Mouse (Mus musculus) stomach, embryonic 16.5 days (tissue): ENCODE measurements around the gene Thsd4. TPM values are rescaled to one million over a fixed set of nuclear protein-coding genes. Genes with fewer than 3 reads are reported as not detected.
A peak's percentile ranks its signal among the peaks of the same experiment; 100 is the strongest.

Source experiments
- ATAC-seq: fragments of 200-750 bp; cut with Nextera tagmentation; 2 replicates; pipeline ENCODE4 v1.8.0; 2017; ENCODE audit warnings: moderate number of reproducible peaks, moderate TSS enrichment; ENCODE audit not compliant: insufficient read depth, low FRiP score
- H3K27ac ChIP-seq: fragments of 300-500 bp; sonication (generic); 2 replicates; pipeline ENCODE4 v1.5.1; 2014; ENCODE audit warnings: low read length
- H3K27me3 ChIP-seq: fragments of 300-500 bp; sonication (generic); 2 replicates; pipeline ENCODE4 v1.6.1; 2014; ENCODE audit warnings: low read length, control low read depth, mixed read lengths; ENCODE audit not compliant: control insufficient read depth, insufficient read depth
- H3K36me3 ChIP-seq: fragments of 300-500 bp; sonication (generic); 2 replicates; pipeline ENCODE4 v1.6.1; 2014; ENCODE audit warnings: low read length; ENCODE audit not compliant: control insufficient read depth, insufficient read depth
- H3K4me1 ChIP-seq: fragments of 300-500 bp; sonication (generic); 2 replicates; pipeline ENCODE4 v1.6.1; 2014; ENCODE audit warnings: low read length, control low read depth, mixed read lengths; ENCODE audit not compliant: control insufficient read depth, insufficient read depth
- H3K4me2 ChIP-seq: fragments of 300-500 bp; sonication (generic); 2 replicates; pipeline ENCODE4 v1.6.1; 2014; ENCODE audit warnings: low read depth, low read length, mixed read lengths
- H3K4me3 ChIP-seq: fragments of 300-500 bp; sonication (generic); replicated peaks from 2 replicates; pipeline ENCODE4 v1.5.1; 2014; ENCODE audit warnings: mild to moderate bottlenecking, low read length
- H3K9ac ChIP-seq: fragments of 300-500 bp; sonication (generic); 2 replicates; pipeline ENCODE4 v1.6.1; 2014; ENCODE audit warnings: low read length
- H3K9me3 ChIP-seq: fragments of 300-500 bp; sonication (generic); replicated peaks from 2 replicates; pipeline ENCODE4 v1.6.1; 2016; ENCODE audit warnings: low read length, control low read depth; ENCODE audit not compliant: control insufficient read depth
- WGBS: fragments of 180-500 bp; shearing (Covaris S2); extraction: QIAGEN DNeasy Blood & Tissue Kit; methylation state at CpG from one replicate; pipeline ENCODE4 v1.1.7; 2014; 5-methylcytosine and 5-hydroxymethylcytosine counted together
- polyA plus RNA-seq: library from polyadenylated mRNA; unstranded; fragments of >200 nt; fragmentation: Nextera tagmentation; extraction: Ambion mirVana; gene quantifications from 2 replicates; pipeline ENCODE4 v1.2.1, GENCODE M21; 2015

Gene Thsd4
- polyA plus RNA-seq, 1 experiment from 2014 or later, result 18.7 TPM

DNA sequence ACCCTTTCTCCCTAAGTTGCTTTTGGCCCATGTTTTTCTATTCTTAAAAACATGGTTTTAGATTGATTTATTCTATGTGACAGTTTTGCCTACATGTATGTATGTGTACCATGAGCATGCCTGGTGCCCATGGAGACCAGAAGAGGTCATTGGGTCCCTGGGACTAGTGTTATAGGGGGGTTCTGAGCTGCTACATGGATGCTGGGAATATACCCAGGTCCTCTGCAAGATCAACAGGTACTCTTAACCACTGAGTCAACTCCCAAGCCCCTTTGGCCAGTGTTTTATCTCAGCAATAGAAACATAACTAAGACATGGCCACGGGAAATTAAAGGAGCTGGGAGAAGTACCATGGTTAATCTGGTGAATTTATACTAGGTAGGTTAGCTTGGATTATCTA lies 371.3 kb downstream of the Thsd4 start:
- 89% methylated on average over 1 of the region's 1 CpGs for WGBS
- no peak for ATAC-seq
- H3K4me1 ChIP-seq, result 0 out of 2 replicates have a peak, but pooled peaks cover 8% of the 10 kb centered on the region
- no peaks in the 10 kb centered on the region for H3K36me3 ChIP-seq
- H3K27ac ChIP-seq, result no peak overlapping the region
- H3K9me3 ChIP-seq, result no peaks in the 10 kb centered on the region
- no peak overlapping the region for H3K4me2 ChIP-seq
- no peak overlapping the region for H3K9ac ChIP-seq
- no peaks in the 10 kb centered on the region for H3K27me3 ChIP-seq
- no peak overlapping the region for H3K4me3 ChIP-seq

DNA sequence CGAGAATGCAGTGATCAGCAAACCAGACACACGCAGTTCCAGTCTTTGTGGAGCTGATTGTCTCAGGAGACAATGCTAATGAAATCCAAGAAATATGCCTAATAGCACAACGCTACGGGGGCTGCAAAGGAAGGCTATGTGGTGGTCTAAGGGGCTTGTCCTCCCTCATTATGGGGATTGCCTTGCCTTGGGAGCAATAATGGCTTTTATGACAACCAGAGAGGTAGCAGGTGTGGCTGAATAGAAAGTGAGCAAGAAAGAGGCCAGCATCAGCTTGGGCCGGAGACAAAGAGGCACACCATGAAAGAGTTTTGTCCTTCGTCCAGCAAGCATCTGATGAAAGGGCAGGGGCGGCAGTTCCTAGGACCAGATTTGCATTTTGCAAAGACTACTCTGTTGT lies 372.9 kb downstream of the Thsd4 start:
- H3K27me3 ChIP-seq, result no peaks in the 10 kb centered on the region
- H3K9ac ChIP-seq, result no peak overlapping the region
- no peaks in the 10 kb centered on the region for H3K36me3 ChIP-seq
- no peak overlapping the region for H3K4me3 ChIP-seq
- no peaks in the 10 kb centered on the region for H3K9me3 ChIP-seq
- WGBS, result 87% methylated on average over 7 of the region's 7 CpGs
- H3K27ac ChIP-seq, result no peak overlapping the region
- 0 out of 2 replicates have a peak, but pooled peaks cover 8% of the 10 kb centered on the region for H3K4me1 ChIP-seq
- H3K4me2 ChIP-seq, result no peak overlapping the region
- ATAC-seq, result no peak

DNA sequence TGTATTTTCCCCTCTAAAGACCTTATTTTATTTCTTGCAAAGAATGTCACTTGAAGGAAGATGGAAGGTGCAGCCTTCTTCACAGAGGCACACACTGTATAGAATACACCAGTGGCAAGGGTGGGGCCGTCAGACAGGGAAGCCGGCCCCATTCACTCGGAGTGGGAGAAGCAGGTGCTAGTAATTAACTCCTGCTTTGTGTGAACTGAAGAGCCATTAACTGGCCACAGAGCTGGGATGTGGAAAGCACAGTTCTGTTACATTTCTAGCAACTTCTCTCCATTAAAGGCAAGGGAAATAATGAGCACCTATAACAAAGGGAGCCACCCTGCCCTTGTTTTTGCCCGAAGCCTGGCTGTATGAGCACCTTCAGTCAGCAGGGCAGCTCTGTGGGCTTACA lies 374.4 kb downstream of the Thsd4 start:
- 59% methylated on average over 4 of the region's 4 CpGs for WGBS
- Histone ChIP-seq H3K27ac (no peak overlapping the region), H3K36me3 (no peaks in the 10 kb centered on the region), H3K4me2 (no peak overlapping the region), H3K4me3 (no peak overlapping the region), H3K9ac (no peak overlapping the region), H3K4me1 (0 out of 2 replicates have a peak, but pooled peaks cover 4% of the 10 kb centered on the region), H3K27me3 (no peaks in the 10 kb centered on the region), H3K9me3 (no peaks in the 10 kb centered on the region)
- ATAC-seq, result no peak

DNA sequence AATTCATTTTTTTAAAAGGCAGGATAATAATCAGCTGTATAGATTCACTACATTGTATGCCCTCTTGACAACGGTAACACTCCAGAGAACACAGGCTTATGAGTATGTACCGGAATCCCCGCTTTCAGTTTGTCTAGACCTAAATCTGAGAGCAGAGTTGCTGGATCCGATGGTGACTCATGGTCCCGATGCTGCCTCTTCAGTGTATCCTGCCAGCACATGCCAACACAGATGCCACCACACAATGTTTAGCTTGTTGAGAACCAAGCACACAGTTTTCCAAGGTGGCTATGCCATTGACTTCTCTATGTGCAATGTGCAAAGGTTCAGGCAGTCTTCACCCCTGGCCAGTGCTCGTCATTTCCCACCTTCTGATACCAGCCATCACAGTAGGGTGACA lies 378.0 kb downstream of the Thsd4 start:
- Histone ChIP-seq H3K4me2 (no peak overlapping the region), H3K36me3 (no peaks in the 10 kb centered on the region), H3K4me1 (peaks cover 16% of the 10 kb centered on the region), H3K4me3 (no peak overlapping the region), H3K27me3 (no peaks in the 10 kb centered on the region), H3K27ac (no peak overlapping the region), H3K9ac (no peak overlapping the region), H3K9me3 (no peaks in the 10 kb centered on the region)
- ATAC-seq, result no peak
- WGBS, result 92% methylated on average over 6 of the region's 6 CpGs

DNA sequence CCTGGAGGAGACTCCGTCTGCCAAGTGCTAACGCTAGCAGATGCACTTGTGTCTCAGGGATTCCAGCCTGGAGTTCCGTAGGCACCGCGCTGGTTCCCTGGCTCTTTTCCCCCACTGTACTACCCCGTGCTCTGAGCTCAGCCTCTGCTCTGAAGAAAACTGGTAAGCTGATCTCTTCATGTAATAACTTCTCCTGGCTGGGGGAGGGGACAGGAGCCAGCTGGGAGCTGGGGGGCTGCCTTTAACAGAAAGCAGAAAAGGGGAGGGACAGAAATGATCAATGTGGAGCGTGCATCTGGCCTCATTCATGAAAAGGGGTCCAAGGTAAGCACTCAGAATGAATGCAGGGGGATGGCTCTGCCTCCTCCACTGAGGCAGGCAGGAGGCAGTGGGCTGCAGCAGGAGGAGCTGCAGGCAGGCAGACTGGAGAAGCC lies 380.7 kb downstream of the Thsd4 start:
- 30% methylated on average over 7 of the region's 7 CpGs for WGBS
- no peaks in the 10 kb centered on the region for H3K36me3 ChIP-seq
- H3K4me1 ChIP-seq, result peaks cover 16% of the 10 kb centered on the region
- H3K4me3 ChIP-seq, result no peak overlapping the region
- H3K9ac ChIP-seq, result no peak overlapping the region
- H3K27ac ChIP-seq, result no peak overlapping the region
- ATAC-seq, result no peak
- H3K9me3 ChIP-seq, result no peaks in the 10 kb centered on the region
- no peaks in the 10 kb centered on the region for H3K27me3 ChIP-seq
- 0 out of 2 replicates have a peak overlapping the region, but pooled peaks have one; percentile 0 for H3K4me2 ChIP-seq

DNA sequence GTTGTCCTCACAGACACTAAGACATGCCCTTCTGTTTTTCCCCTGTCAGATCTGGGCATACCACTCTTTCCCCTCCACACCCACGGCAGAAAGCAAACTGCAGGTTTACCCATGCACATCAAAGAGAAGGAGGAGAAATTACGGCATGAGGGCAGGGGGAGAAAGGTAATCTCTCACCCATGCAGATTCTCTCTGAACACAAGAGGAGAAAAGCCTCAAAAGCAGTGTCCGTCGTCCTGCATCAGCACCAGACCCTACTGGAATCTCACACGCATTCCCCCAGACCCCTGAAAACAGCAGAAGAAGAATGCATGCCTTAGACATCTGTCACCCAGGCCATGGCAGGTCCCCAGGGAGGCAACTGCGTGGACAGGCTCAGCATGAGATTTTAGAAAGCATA lies 381.4 kb downstream of the Thsd4 start:
- ATAC-seq, result no peak
- no peak overlapping the region for H3K4me2 ChIP-seq
- WGBS, result 43% methylated on average over 6 of the region's 6 CpGs
- H3K36me3 ChIP-seq, result no peaks in the 10 kb centered on the region
- no peaks in the 10 kb centered on the region for H3K27me3 ChIP-seq
- no peak overlapping the region for H3K4me3 ChIP-seq
- peaks cover 16% of the 10 kb centered on the region for H3K4me1 ChIP-seq
- H3K9ac ChIP-seq, result no peak overlapping the region
- no peak overlapping the region for H3K27ac ChIP-seq
- H3K9me3 ChIP-seq, result no peaks in the 10 kb centered on the region

DNA sequence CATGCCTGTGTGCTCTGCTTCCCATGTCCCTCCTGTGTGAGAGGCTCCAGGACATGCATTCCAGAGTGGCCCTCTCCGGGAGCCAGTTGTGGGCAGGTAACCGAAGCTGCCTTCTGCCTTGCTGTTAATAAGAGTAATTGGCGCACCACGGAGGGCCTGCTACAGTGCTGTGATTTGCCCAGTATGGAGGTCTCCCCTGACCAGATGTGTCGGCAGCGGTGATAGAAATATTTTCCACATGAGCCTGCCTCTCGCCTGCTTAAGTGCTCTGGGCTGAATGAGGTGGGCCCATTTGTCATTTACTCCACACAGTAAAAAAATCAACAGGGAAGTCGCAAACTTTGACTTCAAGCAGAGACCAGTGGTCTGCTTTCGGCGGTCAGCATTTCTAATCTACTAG lies 382.4 kb downstream of the Thsd4 start:
- H3K9ac ChIP-seq, result no peak overlapping the region
- ATAC-seq, result no peak
- H3K27ac ChIP-seq, result no peak overlapping the region
- 52% methylated on average over 10 of the region's 10 CpGs for WGBS
- no peak overlapping the region for H3K4me3 ChIP-seq
- H3K9me3 ChIP-seq, result no peaks in the 10 kb centered on the region
- H3K36me3 ChIP-seq, result no peaks in the 10 kb centered on the region
- no peaks in the 10 kb centered on the region for H3K27me3 ChIP-seq
- peaks cover 16% of the 10 kb centered on the region for H3K4me1 ChIP-seq
- no peak overlapping the region for H3K4me2 ChIP-seq

DNA sequence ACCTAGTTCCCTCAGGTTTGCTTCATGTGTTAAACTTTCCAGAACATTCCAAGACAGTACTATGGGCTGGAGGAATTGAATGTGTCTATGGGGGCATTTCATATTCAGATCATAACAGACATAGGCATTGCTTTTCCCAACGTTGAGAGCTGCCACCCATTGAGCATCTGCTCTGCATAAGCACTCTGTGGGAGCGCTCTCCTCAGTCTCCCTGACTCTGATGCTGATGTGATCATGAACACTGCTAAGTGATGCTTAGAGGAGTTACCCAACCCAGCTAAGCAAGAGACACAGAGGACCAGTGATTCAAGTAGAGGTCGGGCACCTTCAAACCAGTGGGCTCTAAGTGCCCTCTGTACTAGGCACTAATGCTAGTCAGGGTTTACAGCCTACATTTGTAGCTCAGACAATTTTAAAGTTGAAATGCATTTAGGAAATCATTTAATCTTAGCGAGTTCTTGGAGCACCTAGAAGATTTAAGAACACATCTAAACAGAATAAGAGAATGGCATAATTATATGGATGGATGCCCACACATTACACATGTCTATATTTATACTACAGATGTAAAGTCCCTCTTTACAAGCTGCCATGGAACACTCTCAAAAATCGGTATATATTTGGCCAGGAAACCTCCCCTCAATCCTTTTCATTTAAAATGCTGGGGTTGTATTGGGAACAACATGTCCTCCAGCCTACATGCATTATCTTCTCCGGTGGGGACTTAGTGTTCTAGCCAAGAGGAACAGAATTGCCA lies 392.4 kb downstream of the Thsd4 start:
- H3K27me3 ChIP-seq, result no peaks in the 10 kb centered on the region
- H3K9ac ChIP-seq, result no peak overlapping the region
- H3K4me1 ChIP-seq, result no peaks in the 10 kb centered on the region
- WGBS, result 74% methylated on average over 6 of the region's 6 CpGs
- no peak overlapping the region for H3K4me2 ChIP-seq
- no peak for ATAC-seq
- no peak overlapping the region for H3K27ac ChIP-seq
- no peak overlapping the region for H3K4me3 ChIP-seq
- no peaks in the 10 kb centered on the region for H3K9me3 ChIP-seq
- no peaks in the 10 kb centered on the region for H3K36me3 ChIP-seq

DNA sequence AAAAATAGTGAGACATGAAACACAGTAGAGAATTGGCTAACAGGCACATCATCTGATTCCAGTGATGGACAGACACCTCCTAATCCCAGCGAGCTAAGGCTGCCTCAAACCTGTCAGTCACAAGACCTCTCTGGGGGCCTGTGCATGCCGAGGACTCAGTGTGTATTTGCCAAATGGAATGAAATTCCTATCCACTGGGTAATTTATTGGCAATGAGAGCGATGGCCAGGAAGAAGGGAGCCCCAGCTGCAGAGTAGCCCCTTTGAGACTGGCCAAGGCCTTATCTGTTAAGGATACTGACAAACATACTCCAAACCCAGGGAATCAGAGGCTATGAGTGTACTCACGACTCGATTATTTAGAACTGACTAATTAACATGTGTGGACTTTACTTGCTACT lies 394.9 kb downstream of the Thsd4 start:
- no peaks in the 10 kb centered on the region for H3K27me3 ChIP-seq
- no peak overlapping the region for H3K27ac ChIP-seq
- no peak overlapping the region for H3K9ac ChIP-seq
- ATAC-seq, result no peak
- H3K36me3 ChIP-seq, result no peaks in the 10 kb centered on the region
- 57% methylated on average over 5 of the region's 5 CpGs for WGBS
- no peaks in the 10 kb centered on the region for H3K4me1 ChIP-seq
- no peak overlapping the region for H3K4me3 ChIP-seq
- H3K4me2 ChIP-seq, result no peak overlapping the region
- no peaks in the 10 kb centered on the region for H3K9me3 ChIP-seq
